Mouse (Mus musculus): ENCODE results near the gene Acbd6.
A peak's percentile ranks its signal among the peaks of the same experiment; 100 is the strongest.

The Acbd6 gene

DNA sequence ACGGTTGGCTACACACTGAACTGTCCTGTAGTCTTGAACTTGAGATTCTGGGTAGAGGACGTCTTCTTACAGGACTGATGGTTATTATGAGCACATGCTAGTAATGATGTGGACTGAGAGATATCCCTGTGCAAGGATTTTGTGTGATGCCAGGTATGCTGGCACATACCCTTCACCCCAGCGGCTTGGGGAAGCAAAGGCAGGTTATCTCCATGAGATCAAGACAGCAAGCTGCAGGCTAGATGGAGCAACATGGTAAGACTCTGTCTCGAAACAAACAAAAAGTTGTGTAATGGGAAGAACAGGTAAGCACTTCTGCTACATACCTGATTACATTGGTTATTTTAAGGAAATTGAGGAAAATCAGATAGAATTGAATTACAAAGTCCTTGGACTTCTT, 2.1 kb downstream of the Acbd6 start:
- DNase-seq (ENCODE audit: low read depth, low spot score): no peak

GRCm38 (mm10) chr1:155560678-155561077, 2.8 kb downstream of the Acbd6 start:
- DNase-seq (ENCODE audit: low read depth, low spot score): no peak

DNA sequence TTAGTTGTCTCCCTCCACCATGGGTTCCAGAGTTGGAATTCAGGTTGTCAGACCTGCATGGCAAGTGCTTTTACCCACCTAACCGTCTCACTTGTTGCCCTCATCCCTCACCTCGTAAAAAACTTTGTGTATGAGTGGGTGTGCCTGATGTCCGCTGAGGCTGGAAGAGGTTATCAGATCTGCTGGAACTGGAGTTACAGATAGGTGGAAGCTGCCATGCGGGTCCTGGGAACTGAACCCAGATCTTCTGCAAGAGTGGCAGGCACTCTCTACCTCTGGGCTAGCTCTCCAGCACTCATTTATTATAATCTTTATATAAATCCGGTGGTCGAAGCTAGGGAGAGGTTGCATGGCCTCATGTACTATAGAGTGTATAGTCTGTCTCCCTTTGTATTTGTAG, 4.3 kb downstream of the Acbd6 start:
- no peak for DNase-seq (ENCODE audit: low read depth, low spot score)

DNA sequence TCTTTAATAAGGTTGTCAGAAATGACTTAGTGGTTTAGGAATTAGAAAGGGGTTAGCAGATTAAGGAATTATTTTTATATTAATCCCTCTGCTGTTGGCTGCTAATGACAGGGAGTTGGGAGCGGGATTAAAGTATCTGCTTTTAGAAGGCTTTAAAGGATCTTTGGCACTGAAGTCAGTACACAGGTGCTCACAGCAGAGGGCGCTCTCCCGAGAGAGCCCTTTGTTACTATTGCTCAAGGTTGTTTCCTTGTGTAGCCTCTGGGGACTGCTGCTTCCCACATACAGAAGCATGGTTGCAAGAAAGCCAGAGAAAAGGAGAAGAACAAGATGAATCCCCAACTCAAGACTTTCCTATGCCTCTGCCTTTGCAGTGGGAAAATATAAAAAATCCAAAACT, 6.8 kb downstream of the Acbd6 start:
- DNase-seq (ENCODE audit: low read depth, low spot score): peak; percentile 72

DNA sequence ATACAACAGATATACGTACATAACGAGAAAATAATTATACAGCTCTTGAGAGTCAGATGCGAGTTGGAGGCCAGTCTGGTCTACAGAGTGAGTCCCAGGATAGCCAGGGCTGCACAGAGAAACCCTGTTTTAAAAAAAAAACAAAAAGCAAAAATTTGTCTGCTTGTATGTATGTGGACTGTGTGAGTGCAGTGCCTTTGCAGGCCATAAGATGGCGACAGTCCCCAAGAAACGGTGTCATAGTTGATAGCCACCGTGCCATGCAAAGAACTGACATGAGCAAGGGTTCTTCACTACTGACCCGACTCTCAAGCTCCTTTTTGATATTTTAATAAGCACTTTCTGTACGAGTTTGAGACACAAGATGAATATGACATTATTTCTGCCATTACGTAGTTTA, 10.2 kb downstream of the Acbd6 start:
- peak; percentile 27 for DNase-seq (ENCODE audit: low read depth, low spot score)

DNA sequence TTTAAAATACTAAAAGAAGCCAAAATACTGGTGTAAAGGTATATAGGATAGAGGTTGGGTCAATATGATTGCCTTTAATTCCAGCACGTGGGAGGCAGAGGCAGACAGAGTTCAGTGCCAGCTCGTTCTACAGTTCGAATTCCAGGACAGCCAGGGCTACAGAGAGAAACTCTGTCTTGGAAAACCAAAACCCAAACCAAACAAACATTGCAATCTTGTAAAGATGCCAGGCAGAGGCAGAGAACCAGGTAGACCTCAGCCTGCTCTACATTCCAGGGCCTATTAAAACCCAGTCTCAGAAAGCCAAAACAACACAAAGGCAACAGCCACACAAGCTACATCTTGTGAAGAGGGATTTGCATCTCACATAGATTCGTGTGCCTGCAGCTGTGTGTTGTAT, 11.4 kb downstream of the Acbd6 start:
- DNase-seq (ENCODE audit: low read depth, low spot score): no peak

- peak; percentile 84 for DNase-seq (ENCODE audit: low read depth, low spot score)
These were observed 17.2 kb downstream of the Acbd6 start for GRCm38 (mm10) chr1:155574966-155575673.

DNA sequence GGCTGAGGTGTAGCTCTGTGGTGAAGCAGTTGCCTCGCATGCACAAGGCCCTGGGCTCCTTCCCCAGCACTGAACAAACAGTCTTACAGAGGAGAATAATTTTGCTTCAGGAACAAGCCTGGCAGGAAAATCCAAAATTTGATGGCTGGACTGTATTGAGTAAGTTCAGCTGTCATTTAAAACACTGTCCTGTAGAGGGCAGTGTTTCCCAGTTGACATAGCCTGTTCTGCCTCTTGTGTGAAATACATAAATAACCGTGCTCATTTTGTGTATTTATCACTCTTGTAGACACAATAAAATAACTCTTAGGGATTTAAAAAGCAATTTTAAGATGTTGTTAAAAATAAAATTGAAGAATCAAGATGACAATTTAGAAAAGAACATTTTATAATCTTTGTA, 18.5 kb downstream of the Acbd6 start:
- DNase-seq (ENCODE audit: low read depth, low spot score): peak; percentile 84

DNA sequence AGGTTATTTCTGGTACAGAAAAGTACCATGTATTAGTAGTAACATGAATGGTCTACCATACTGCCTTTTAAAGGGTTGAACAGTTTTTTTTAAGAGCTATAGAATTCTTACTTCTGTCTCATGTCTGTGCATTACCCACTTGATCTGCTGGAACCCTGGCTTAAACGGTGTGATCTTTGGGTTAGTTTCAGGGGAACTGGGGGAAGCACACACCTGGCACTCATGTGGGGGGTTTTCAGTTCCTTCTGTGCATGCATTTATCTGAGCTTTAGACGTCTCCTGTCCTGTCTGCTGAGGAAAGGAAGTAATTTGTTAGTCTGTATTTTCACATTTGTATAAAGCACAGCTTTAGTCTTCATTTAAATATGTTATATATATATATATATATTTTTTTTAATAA, 19.4 kb downstream of the Acbd6 start:
- DNase-seq (ENCODE audit: low read depth, low spot score): no peak

DNA sequence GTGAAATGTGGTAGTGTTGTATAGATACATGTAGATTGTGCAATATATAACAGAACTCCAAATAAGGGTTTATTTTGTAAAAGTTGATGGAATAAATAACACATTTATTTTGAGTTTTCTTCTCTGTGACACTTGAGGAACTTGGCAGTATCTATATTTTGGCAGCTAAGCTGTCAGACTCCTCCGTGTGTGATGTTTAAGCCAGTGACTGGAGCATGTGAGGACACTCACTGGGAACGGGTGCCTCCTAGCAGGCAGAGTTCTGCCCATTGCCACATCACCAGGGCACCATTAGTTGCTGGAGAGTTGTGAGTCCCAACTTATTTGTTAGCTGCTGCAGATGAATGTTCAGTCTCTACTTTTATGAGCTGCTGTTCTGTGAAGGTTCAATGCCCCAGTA, 30.0 kb downstream of the Acbd6 start:
- DNase-seq (ENCODE audit: low read depth, low spot score): no peak

DNA sequence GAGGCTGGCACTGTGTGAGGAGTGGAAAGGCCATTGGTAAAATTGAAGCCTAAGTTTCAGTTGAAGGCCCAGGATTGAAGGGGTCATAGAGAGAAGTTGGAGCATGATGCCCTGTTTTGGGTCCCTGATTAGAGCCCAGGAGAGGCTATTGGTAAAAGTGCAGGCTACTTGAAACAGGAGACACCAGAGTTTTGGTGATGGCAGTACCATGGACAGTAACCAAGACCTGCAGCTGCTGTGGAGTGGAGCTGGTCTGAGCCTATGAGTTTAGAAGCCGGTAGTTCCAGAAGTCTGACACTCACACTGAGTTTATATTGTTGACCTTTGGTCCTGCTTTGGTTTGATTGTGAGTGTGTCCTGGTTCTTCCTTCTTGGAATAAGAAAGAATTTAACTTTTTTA, 36.2 kb downstream of the Acbd6 start:
- DNase-seq (ENCODE audit: low read depth, low spot score): peak; percentile 33

DNA sequence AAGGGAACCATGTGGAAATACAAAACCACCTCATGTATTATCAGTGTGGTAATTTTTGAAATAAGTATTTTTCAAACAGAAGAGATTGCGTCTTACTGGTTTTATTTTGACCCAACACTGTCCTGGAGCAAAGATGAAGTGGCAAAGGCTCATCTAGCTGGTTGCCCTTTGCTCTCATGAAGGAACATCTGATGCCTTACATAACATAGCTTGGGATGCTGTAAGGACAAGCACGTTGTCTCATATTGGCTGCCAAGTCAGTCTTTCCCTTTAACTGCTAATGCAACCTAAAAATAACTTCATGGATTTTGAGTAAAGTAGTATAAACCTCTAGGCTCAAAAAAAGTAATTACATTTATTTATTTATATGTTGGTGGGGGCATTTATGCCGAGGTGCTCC, 38.7 kb downstream of the Acbd6 start:
- no peak for DNase-seq (ENCODE audit: low read depth, low spot score)

DNA sequence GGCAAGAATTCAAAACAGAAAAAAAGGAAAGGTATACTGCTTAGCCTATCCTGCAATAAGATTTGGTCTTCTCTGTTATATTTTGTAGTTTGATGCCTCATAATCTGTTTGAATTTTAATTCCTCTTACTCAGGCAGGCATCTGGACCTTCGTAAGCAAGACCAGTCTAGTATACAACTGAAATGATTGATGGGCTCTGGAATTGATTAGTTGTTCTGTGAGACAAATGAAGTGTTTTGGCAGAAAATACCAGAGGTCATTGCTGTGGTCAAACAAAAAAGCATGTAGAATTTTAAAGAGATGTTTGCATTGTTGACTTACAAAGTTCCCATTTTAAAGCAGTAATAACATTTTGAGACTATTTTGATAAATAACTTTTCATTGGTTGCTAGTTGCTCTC, 46.8 kb downstream of the Acbd6 start:
- no peak for DNase-seq (ENCODE audit: low read depth, low spot score)

- no peak for DNase-seq (ENCODE audit: low read depth, low spot score)
These were observed 47.7 kb downstream of the Acbd6 start for GRCm38 (mm10) chr1:155605391-155606155.

- DNase-seq (ENCODE audit: low read depth, low spot score): no peak
These were observed 48.2 kb downstream of the Acbd6 start for GRCm38 (mm10) chr1:155606156-155606531.

DNA sequence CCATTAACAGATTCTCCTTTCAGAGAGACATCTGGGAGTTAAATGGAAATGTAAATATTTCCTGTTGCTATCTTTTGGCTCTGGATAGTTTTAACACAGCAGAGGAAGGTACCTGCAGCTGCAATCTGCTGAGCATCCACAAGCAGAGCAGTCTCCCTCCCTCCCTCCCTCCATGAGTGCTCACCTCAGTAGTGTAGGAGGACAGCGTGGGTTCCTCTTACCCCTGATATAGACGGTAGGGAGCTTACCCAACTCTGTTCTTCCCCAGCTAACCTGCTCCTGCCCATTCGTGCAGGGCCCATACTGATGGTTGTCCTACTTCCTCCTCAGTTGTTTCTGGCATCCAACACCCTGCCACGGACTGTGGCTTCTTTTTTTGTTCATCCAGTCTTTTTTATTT, 50.6 kb downstream of the Acbd6 start:
- DNase-seq (ENCODE audit: low read depth, low spot score): no peak

- no peak for DNase-seq (ENCODE audit: low read depth, low spot score)
These were observed 56.5 kb downstream of the Acbd6 start for GRCm38 (mm10) chr1:155614426-155614825.

DNA sequence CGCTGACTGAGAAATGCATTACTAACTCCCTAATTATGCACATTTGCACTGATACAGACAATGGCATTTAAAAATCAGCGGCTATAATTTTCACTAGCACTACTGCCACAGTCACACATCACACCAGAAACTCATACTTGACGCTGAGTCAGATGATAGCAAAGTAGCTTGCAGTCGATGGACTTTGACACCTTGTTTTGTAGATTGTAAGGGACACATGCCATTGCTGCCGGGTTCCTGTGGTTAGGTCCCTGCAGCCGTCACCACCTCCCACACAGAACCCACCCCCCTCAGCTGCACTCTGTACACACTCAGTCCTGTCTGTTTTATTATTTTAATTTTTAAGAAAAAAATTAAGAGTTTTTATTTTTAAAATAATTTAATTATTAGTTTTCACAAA, 63.2 kb downstream of the Acbd6 start:
- DNase-seq (ENCODE audit: low read depth, low spot score): no peak

DNA sequence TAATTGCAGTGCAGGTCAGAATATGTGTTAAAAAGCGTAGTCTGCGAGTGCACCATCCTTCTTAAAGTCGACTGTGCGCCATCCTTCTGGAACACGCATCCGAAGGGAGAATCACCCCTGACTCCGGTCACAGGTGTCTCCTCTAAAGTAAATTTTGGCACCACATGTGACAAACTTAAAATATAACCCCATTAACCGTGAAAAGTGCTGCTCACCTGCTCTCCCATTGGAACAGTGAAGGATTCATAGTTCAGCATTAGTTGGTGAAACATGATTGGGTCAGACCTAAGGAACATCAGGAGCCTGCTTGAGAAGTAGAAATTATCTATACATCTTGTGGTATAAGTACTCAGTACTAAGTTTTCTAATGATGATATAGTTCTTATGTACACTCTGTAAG, 65.3 kb downstream of the Acbd6 start:
- no peak for DNase-seq (ENCODE audit: low read depth, low spot score)

- DNase-seq (ENCODE audit: low read depth, low spot score): no peak
These were observed 69.8 kb downstream of the Acbd6 start for GRCm38 (mm10) chr1:155627746-155628145.

- DNase-seq (ENCODE audit: low read depth, low spot score): no peak
These were observed 78.7 kb downstream of the Acbd6 start for GRCm38 (mm10) chr1:155636648-155637047.

GRCm38 (mm10) chr1:155645816-155646215, 87.9 kb downstream of the Acbd6 start:
- DNase-seq (ENCODE audit: low read depth, low spot score): no peak

Measured in 3T3-L1 (cell line).